21 mouse cellular contexts compared by ENCODE assay signal in genomic region chr11:67039799-67040198, GRCm38 (mm10). TPM values are rescaled to one million over a fixed set of nuclear protein-coding genes. Genes with fewer than 3 reads are reported as not detected.
DNase-seq lines count a peak whose midpoint lies in the region; ATAC-seq and TF ChIP-seq lines count a peak whose summit lies in the region.
"Had no signal": no experiment of that assay in that cellular context is flagged by ENCODE, and none has a peak within 500 bp of the region (broad histone marks: within the 10 kb centered on the region; RNA-seq: fewer than 3 reads in every experiment).

No protein-coding gene starts in this region.

- no peak for ATAC-seq in liver, postnatal 0 days
- ATAC-seq: midbrain, embryonic 13.5 days had no signal

- H3K4me1 ChIP-seq in liver, postnatal 0 days (ENCODE audit: insufficient read depth), result peaks cover 3% of the 10 kb centered on the region; the same call in 1 of the 2 replicates
- no peaks in the 10 kb centered on the region for H3K4me1 ChIP-seq in ES-Bruce4 (ENCODE audit: control insufficient read depth, insufficient read depth, low read length)
- H3K4me1 ChIP-seq in cortical plate, adult 2 months (ENCODE audit: control insufficient read depth, insufficient read depth, low read length), result no peaks in the 10 kb centered on the region
- H3K4me1 ChIP-seq: embryonic facial prominence, embryonic 13.5 days; kidney, embryonic 15.5 days; limb, embryonic 10.5 days; lung, embryonic 15.5 days; neural tube, embryonic 12.5 days; stomach, embryonic 15.5 days had no signal

- H3K27me3 ChIP-seq in liver, postnatal 0 days (ENCODE audit: insufficient read depth, low read length), result no peaks in the 10 kb centered on the region
- no peaks in the 10 kb centered on the region for H3K27me3 ChIP-seq in ES-Bruce4 (ENCODE audit: control insufficient read depth, insufficient read depth, low read length, poor library complexity, severe bottlenecking)
- H3K27me3 ChIP-seq: embryonic facial prominence, embryonic 13.5 days; kidney, embryonic 15.5 days; lung, embryonic 15.5 days; midbrain, embryonic 13.5 days; neural tube, embryonic 12.5 days; stomach, embryonic 15.5 days had no signal

- no peak overlapping the region for H3K4me3 ChIP-seq in gastrocnemius, adult 2 months
- no peak overlapping the region for H3K4me3 ChIP-seq in liver, postnatal 0 days (ENCODE audit: low read depth, low read length)
- no peak overlapping the region for H3K4me3 ChIP-seq in ES-Bruce4 (ENCODE audit: low read depth, low read length)
- no peak overlapping the region for H3K4me3 ChIP-seq in cortical plate, adult 2 months (ENCODE audit: insufficient read depth, low read length)
- H3K4me3 ChIP-seq: embryonic facial prominence, embryonic 13.5 days; forebrain, embryonic 10.5 days; kidney, embryonic 15.5 days; limb, embryonic 10.5 days; lung, embryonic 15.5 days; midbrain, embryonic 13.5 days; neural tube, embryonic 12.5 days; stomach, embryonic 15.5 days had no signal

- no peak overlapping the region for H3K27ac ChIP-seq in gastrocnemius, adult 2 months
- H3K27ac ChIP-seq in liver, postnatal 0 days (ENCODE audit: low read depth), result no peak overlapping the region
- no peak overlapping the region for H3K27ac ChIP-seq in ES-Bruce4 (ENCODE audit: insufficient read depth, low read length)
- H3K27ac ChIP-seq in cortical plate, adult 2 months (ENCODE audit: insufficient read depth, low read length), result no peak overlapping the region
- H3K27ac ChIP-seq: embryonic facial prominence, embryonic 13.5 days; forebrain, embryonic 10.5 days; hindbrain, embryonic 14.5 days; kidney, embryonic 15.5 days; limb, embryonic 10.5 days; lung, embryonic 15.5 days; midbrain, embryonic 13.5 days; neural tube, embryonic 12.5 days; stomach, embryonic 15.5 days had no signal

- peak; percentile 41 for TF ChIP-seq CTCF in gastrocnemius, adult 2 months (IDR thresholded peaks at IDR 0.05)
- TF ChIP-seq CTCF in liver, postnatal 0 days (IDR thresholded peaks at IDR 0.05; ENCODE audit: low read depth), result peak; percentile 45
- TF ChIP-seq CTCF in ES-Bruce4 (IDR thresholded peaks at IDR 0.05; ENCODE audit: low read depth, low read length), result peak; percentile 37
- 0 out of 2 replicates have a peak, but pooled peaks have one; percentile 2 for TF ChIP-seq CTCF in cortical plate, adult 2 months (IDR thresholded peaks at IDR 0.05; ENCODE audit: extremely low read depth, insufficient read depth, low read length)

- TF ChIP-seq POLR2A in ES-Bruce4 (IDR thresholded peaks at IDR 0.05; ENCODE audit: insufficient read depth, low read length), result no peak
- no peak for TF ChIP-seq POLR2A in cortical plate, adult 2 months (IDR thresholded peaks at IDR 0.05; ENCODE audit: extremely low read depth, insufficient read depth, low read length)

- peaks cover 35% of the 10 kb centered on the region for H3K36me3 ChIP-seq in liver, postnatal 0 days (replicated peaks; ENCODE audit: insufficient read depth, low read length)
- H3K36me3 ChIP-seq in ES-Bruce4 (ENCODE audit: control insufficient read depth, insufficient read depth, low read length, poor library complexity, severe bottlenecking), result peaks cover 27% of the 10 kb centered on the region

- H3K9me3 ChIP-seq in liver, postnatal 0 days (ENCODE audit: low read length), result no peaks in the 10 kb centered on the region
- no peaks in the 10 kb centered on the region for H3K9me3 ChIP-seq in ES-Bruce4 (replicated peaks; ENCODE audit: control insufficient read depth, insufficient read depth, low read length, poor library complexity, severe bottlenecking)
- H3K9me3 ChIP-seq: embryonic facial prominence, embryonic 13.5 days; forebrain, embryonic 10.5 days; kidney, embryonic 15.5 days; limb, embryonic 10.5 days; lung, embryonic 15.5 days; midbrain, embryonic 13.5 days; neural tube, embryonic 12.5 days; stomach, embryonic 15.5 days had no signal

- H3K9ac ChIP-seq in liver, postnatal 0 days (replicated peaks), result no peak overlapping the region
- no peak overlapping the region for H3K9ac ChIP-seq in ES-Bruce4 (ENCODE audit: low read depth, poor library complexity, severe bottlenecking)
- H3K9ac ChIP-seq: embryonic facial prominence, embryonic 13.5 days; hindbrain, embryonic 14.5 days; kidney, embryonic 15.5 days; lung, embryonic 15.5 days; midbrain, embryonic 13.5 days; neural tube, embryonic 12.5 days; stomach, embryonic 15.5 days had no signal

- no peak overlapping the region for H3K4me2 ChIP-seq in liver, postnatal 0 days (ENCODE audit: low read depth, low read length)
- H3K4me2 ChIP-seq: embryonic facial prominence, embryonic 13.5 days; hindbrain, embryonic 14.5 days; kidney, embryonic 15.5 days; lung, embryonic 15.5 days; midbrain, embryonic 13.5 days; neural tube, embryonic 12.5 days; stomach, embryonic 15.5 days had no signal

- no peak for TF ChIP-seq EP300 in liver, postnatal 0 days (IDR thresholded peaks at IDR 0.05; ENCODE audit: low read depth)
- no peak for TF ChIP-seq EP300 in ES-Bruce4 (IDR thresholded peaks at IDR 0.05; ENCODE audit: insufficient read depth, low read depth, low read length)

- DNase-seq in gastrocnemius, adult 2 months, result no peak
- no peak for DNase-seq in gastrocnemius, postnatal 4 days (ENCODE audit: low spot score in 2 of 2)
- no peak for DNase-seq in liver, postnatal 0 days
- no peak for DNase-seq in liver
- no peak for DNase-seq in right cerebral cortex, postnatal 36 days (ENCODE audit: low spot score in 2 of 2)
- no peak for DNase-seq in left cerebral cortex, postnatal 10 days (ENCODE audit: extremely low spot score in 1 of 2, low spot score in 2 of 2)
- DNase-seq: adrenal gland, postnatal 10 days; heart, postnatal 10 days; layer of hippocampus, adult 9-11 months; thymus, postnatal 25 days had no signal

- intact Hi-C loops in gastrocnemius, adult 2 months (cut with DNase I), result no loop called here
- intact Hi-C loops in left cerebral cortex, postnatal 10 days (cut with DNase I), result no loop called here

- WGBS in liver, postnatal 0 days (ENCODE audit: insufficient replicate concordance), result 82% methylated on average over 3 of the region's 3 CpGs

RNA-seq across cellular contexts. Expression of gene Adprm, which starts 12.6 kb away (rescaled TPM):
- 1 to 10 TPM; 6.8 to 9.9 TPM for total RNA-seq in gastrocnemius, adult 2 months (2021)
- total RNA-seq in gastrocnemius, postnatal 4 days (2021), result 10 to 100 TPM; 14.9 to 15.8 TPM
- polyA plus RNA-seq in liver, postnatal 0 days (2015; fragmentation: Nextera tagmentation; extraction: Ambion mirVana), result 15.0 and 15.4 TPM in 2 replicates
- 24.5 and 30.6 TPM in 2 replicates for polyA plus RNA-seq in ES-Bruce4 (2011; ENCODE audit: insufficient read depth, insufficient read length, low read depth, missing spikeins)
- 24.0 and 30.3 TPM in 2 replicates for polyA plus RNA-seq in cortical plate, adult 2 months (2012; rRNA removed)
- 10 to 100 TPM; 23.0 to 26.1 TPM for total RNA-seq in left cerebral cortex, postnatal 10 days (2021)

RNA-seq across cellular contexts. Expression of gene Sco1, which starts 12.7 kb away (rescaled TPM):
- 10 to 100 TPM in 1 of 2 experiments, 1 to 10 TPM in 1; 5.6 to 10.3 TPM for total RNA-seq in gastrocnemius, adult 2 months (2021)
- 10 to 100 TPM; 13.7 to 14.3 TPM for total RNA-seq in gastrocnemius, postnatal 4 days (2021)
- polyA plus RNA-seq in liver, postnatal 0 days (2015; fragmentation: Nextera tagmentation; extraction: Ambion mirVana), result 7.4 and 7.7 TPM in 2 replicates
- polyA plus RNA-seq in ES-Bruce4 (2011; ENCODE audit: insufficient read depth, insufficient read length, low read depth, missing spikeins), result 37.7 and 44.2 TPM in 2 replicates
- 6.0 and 6.2 TPM in 2 replicates for polyA plus RNA-seq in cortical plate, adult 2 months (2012; rRNA removed)
- 1 to 10 TPM; 8.3 to 8.9 TPM for total RNA-seq in left cerebral cortex, postnatal 10 days (2021)

RNA-seq across cellular contexts. Expression of gene Tmem220, which starts 14.8 kb away (rescaled TPM):
- total RNA-seq in gastrocnemius, adult 2 months (2021), result 1 to 10 TPM in 1 of 2 experiments, under 1 TPM in 1; 0.66 to 1.3 TPM
- 1 to 10 TPM; 2.3 to 2.6 TPM for total RNA-seq in gastrocnemius, postnatal 4 days (2021)
- polyA plus RNA-seq in liver, postnatal 0 days (2015; fragmentation: Nextera tagmentation; extraction: Ambion mirVana), result 4.2 and 4.9 TPM in 2 replicates
- polyA plus RNA-seq in ES-Bruce4 (2011; ENCODE audit: insufficient read depth, insufficient read length, low read depth, missing spikeins), result 2.0 and 2.1 TPM in 2 replicates
- 0.98 and 1.0 TPM in 2 replicates for polyA plus RNA-seq in cortical plate, adult 2 months (2012; rRNA removed)
- total RNA-seq in left cerebral cortex, postnatal 10 days (2021), result under 1 TPM; 0.43 to 0.51 TPM

RNA-seq across cellular contexts. Expression of gene Myh3, which starts 38.3 kb away (rescaled TPM):
- total RNA-seq in gastrocnemius, adult 2 months (2021), result 10 to 100 TPM in 1 of 2 experiments, 1 to 10 TPM in 1; 7.8 to 15.3 TPM
- total RNA-seq in gastrocnemius, postnatal 4 days (2021), result 100 to 1,000 TPM; 510 to 548 TPM
- 0.06 and 0.75 TPM in 2 replicates for polyA plus RNA-seq in liver, postnatal 0 days (2015; fragmentation: Nextera tagmentation; extraction: Ambion mirVana)
- polyA plus RNA-seq in ES-Bruce4 (2011; ENCODE audit: insufficient read depth, insufficient read length, low read depth, missing spikeins), result 0.36 and 0.47 TPM in 2 replicates
- 1.4 and 2.0 TPM in 2 replicates for polyA plus RNA-seq in cortical plate, adult 2 months (2012; rRNA removed)
- 1 to 10 TPM; 3.3 TPM for total RNA-seq in left cerebral cortex, postnatal 10 days (2021)
